Mouse (Mus musculus): Measurements from ENCODE around the gene Prdm11. TPM values are rescaled to one million over a fixed set of nuclear protein-coding genes. Genes with fewer than 3 reads are reported as not detected.
A peak's percentile ranks its signal among the peaks of the same experiment; 100 is the strongest.

Gene Prdm11
- polyA plus RNA-seq, 1 experiment from 2014 or later, result 0.76 TPM

- DNase-seq (ENCODE audit: low spot score) (no peak), ATAC-seq (no peak)
- no peaks in the 10 kb centered on the region for H3K36me3 ChIP-seq (ENCODE audit: control insufficient read depth, insufficient read depth, low read length)
- 89% methylated on average over 7 of the region's 7 CpGs for WGBS
- no peaks in the 10 kb centered on the region for H3K27me3 ChIP-seq (replicated peaks; ENCODE audit: control insufficient read depth, insufficient read depth, low read length)
- H3K4me2 ChIP-seq (ENCODE audit: low read length), result no peak overlapping the region
- no peak overlapping the region for H3K9ac ChIP-seq (ENCODE audit: low read length)
- H3K27ac ChIP-seq (ENCODE audit: low read depth, low read length), result no peak overlapping the region
- H3K4me3 ChIP-seq (ENCODE audit: low read depth, low read length), result no peak overlapping the region
- H3K4me1 ChIP-seq (ENCODE audit: control insufficient read depth, insufficient read depth, low read length), result peaks cover 7% of the 10 kb centered on the region; the same call in 1 of the 2 replicates
- H3K9me3 ChIP-seq (replicated peaks; ENCODE audit: control insufficient read depth, low read length), result no peaks in the 10 kb centered on the region
Observed at GRCm38 (mm10) chr2:93027713-93028112, 18.3 kb downstream of the Prdm11 start.

GRCm38 (mm10) chr2:93024431-93024830, 21.5 kb downstream of the Prdm11 start:
- Histone ChIP-seq H3K4me2 (ENCODE audit: low read length) (no peak overlapping the region), H3K4me1 (ENCODE audit: control insufficient read depth, insufficient read depth, low read length) (0 out of 2 replicates have a peak, but pooled peaks cover 2% of the 10 kb centered on the region), H3K4me3 (ENCODE audit: low read depth, low read length) (no peak overlapping the region), H3K27me3 (replicated peaks; ENCODE audit: control insufficient read depth, insufficient read depth, low read length) (no peaks in the 10 kb centered on the region), H3K27ac (ENCODE audit: low read depth, low read length) (no peak overlapping the region), H3K9me3 (replicated peaks; ENCODE audit: control insufficient read depth, low read length) (no peaks in the 10 kb centered on the region), H3K9ac (ENCODE audit: low read length) (no peak overlapping the region), H3K36me3 (ENCODE audit: control insufficient read depth, insufficient read depth, low read length) (no peaks in the 10 kb centered on the region)
- DNase-seq (ENCODE audit: low spot score) (no peak), ATAC-seq (no peak)
- 95% methylated on average over 3 of the region's 3 CpGs for WGBS

GRCm38 (mm10) chr2:93018854-93019253, 27.1 kb downstream of the Prdm11 start:
- Histone ChIP-seq H3K27me3 (replicated peaks; ENCODE audit: control insufficient read depth, insufficient read depth, low read length) (no peaks in the 10 kb centered on the region), H3K36me3 (ENCODE audit: control insufficient read depth, insufficient read depth, low read length) (no peaks in the 10 kb centered on the region), H3K9ac (ENCODE audit: low read length) (no peak overlapping the region), H3K27ac (ENCODE audit: low read depth, low read length) (no peak overlapping the region), H3K4me2 (ENCODE audit: low read length) (no peak overlapping the region), H3K4me1 (ENCODE audit: control insufficient read depth, insufficient read depth, low read length) (peaks cover 15% of the 10 kb centered on the region), H3K4me3 (ENCODE audit: low read depth, low read length) (no peak overlapping the region), H3K9me3 (replicated peaks; ENCODE audit: control insufficient read depth, low read length) (no peaks in the 10 kb centered on the region)
- 52% methylated on average over 5 of the region's 5 CpGs for WGBS
- DNase-seq (ENCODE audit: low spot score) (peak; percentile 69), ATAC-seq (no peak)

- no peak overlapping the region for H3K27ac ChIP-seq (ENCODE audit: low read depth, low read length)
- H3K27me3 ChIP-seq (replicated peaks; ENCODE audit: control insufficient read depth, insufficient read depth, low read length), result no peaks in the 10 kb centered on the region
- DNase-seq (ENCODE audit: low spot score) (no peak), ATAC-seq (no peak)
- peaks cover 15% of the 10 kb centered on the region for H3K4me1 ChIP-seq (ENCODE audit: control insufficient read depth, insufficient read depth, low read length)
- no peak overlapping the region for H3K4me3 ChIP-seq (ENCODE audit: low read depth, low read length)
- peaks cover 3% of the 10 kb centered on the region; the same call in 1 of the 2 replicates for H3K36me3 ChIP-seq (ENCODE audit: control insufficient read depth, insufficient read depth, low read length)
- H3K4me2 ChIP-seq (ENCODE audit: low read length), result no peak overlapping the region
- WGBS, result 87% methylated on average over 8 of the region's 8 CpGs
- no peak overlapping the region for H3K9ac ChIP-seq (ENCODE audit: low read length)
- no peaks in the 10 kb centered on the region for H3K9me3 ChIP-seq (replicated peaks; ENCODE audit: control insufficient read depth, low read length)
Observed at GRCm38 (mm10) chr2:93017151-93017550, 28.8 kb downstream of the Prdm11 start.

GRCm38 (mm10) chr2:93015041-93015440, 30.9 kb downstream of the Prdm11 start:
- DNase-seq (ENCODE audit: low spot score), result no peak
- Histone ChIP-seq H3K9ac (ENCODE audit: low read length) (peak overlapping the region; percentile 74), H3K36me3 (ENCODE audit: control insufficient read depth, insufficient read depth, low read length) (peaks cover 7% of the 10 kb centered on the region; the same call in 1 of the 2 replicates), H3K27me3 (replicated peaks; ENCODE audit: control insufficient read depth, insufficient read depth, low read length) (no peaks in the 10 kb centered on the region), H3K9me3 (replicated peaks; ENCODE audit: control insufficient read depth, low read length) (no peaks in the 10 kb centered on the region), H3K4me1 (ENCODE audit: control insufficient read depth, insufficient read depth, low read length) (peaks cover 15% of the 10 kb centered on the region), H3K4me3 (ENCODE audit: low read depth, low read length) (peak overlapping the region; percentile 55), H3K4me2 (ENCODE audit: low read length) (peak overlapping the region; percentile 98), H3K27ac (ENCODE audit: low read depth, low read length) (0 out of 2 replicates have a peak overlapping the region, but pooled peaks have one; percentile 44)
- ATAC-seq, result peak; percentile 43
- WGBS, result 2% methylated on average over 31 of the region's 40 CpGs

GRCm38 (mm10) chr2:93014093-93014937, 31.7 kb downstream of the Prdm11 start:
- WGBS, result 2% methylated on average over 44 of the region's 50 CpGs
- Histone ChIP-seq H3K4me3 (ENCODE audit: low read depth, low read length) (peak overlapping the region; percentile 55), H3K9ac (ENCODE audit: low read length) (peak overlapping the region; percentile 74), H3K27ac (ENCODE audit: low read depth, low read length) (peak overlapping the region; percentile 44; the same call in 1 of the 2 replicates), H3K36me3 (ENCODE audit: control insufficient read depth, insufficient read depth, low read length) (peaks cover 8% of the 10 kb centered on the region; the same call in 1 of the 2 replicates), H3K4me1 (ENCODE audit: control insufficient read depth, insufficient read depth, low read length) (peaks cover 15% of the 10 kb centered on the region), H3K27me3 (replicated peaks; ENCODE audit: control insufficient read depth, insufficient read depth, low read length) (no peaks in the 10 kb centered on the region), H3K9me3 (replicated peaks; ENCODE audit: control insufficient read depth, low read length) (no peaks in the 10 kb centered on the region), H3K4me2 (ENCODE audit: low read length) (peak overlapping the region; percentile 98)
- ATAC-seq (peak; percentile 88), DNase-seq (ENCODE audit: low spot score) (peak; percentile 48)

- Histone ChIP-seq H3K27me3 (replicated peaks; ENCODE audit: control insufficient read depth, insufficient read depth, low read length) (no peaks in the 10 kb centered on the region), H3K27ac (ENCODE audit: low read depth, low read length) (peak overlapping the region; percentile 44; the same call in 1 of the 2 replicates), H3K9ac (ENCODE audit: low read length) (no peak overlapping the region), H3K36me3 (ENCODE audit: control insufficient read depth, insufficient read depth, low read length) (peaks cover 13% of the 10 kb centered on the region; the same call in 1 of the 2 replicates), H3K4me2 (ENCODE audit: low read length) (peak overlapping the region; percentile 98; the same call in 1 of the 2 replicates), H3K4me3 (ENCODE audit: low read depth, low read length) (no peak overlapping the region), H3K9me3 (replicated peaks; ENCODE audit: control insufficient read depth, low read length) (no peaks in the 10 kb centered on the region), H3K4me1 (ENCODE audit: control insufficient read depth, insufficient read depth, low read length) (peaks cover 14% of the 10 kb centered on the region)
- WGBS, result 71% methylated on average over 8 of the region's 8 CpGs
- no peak for ATAC-seq
- no peak for DNase-seq (ENCODE audit: low spot score)
Observed at GRCm38 (mm10) chr2:93013415-93014092, 32.4 kb downstream of the Prdm11 start.

GRCm38 (mm10) chr2:93012976-93013375, 33.0 kb downstream of the Prdm11 start:
- no peak overlapping the region for H3K9ac ChIP-seq (ENCODE audit: low read length)
- no peak for ATAC-seq

More at GRCm38 (mm10) chr2:93012976-93013375, 33.0 kb downstream of the Prdm11 start:
- Histone ChIP-seq H3K9me3 (replicated peaks; ENCODE audit: control insufficient read depth, low read length) (no peaks in the 10 kb centered on the region), H3K4me2 (ENCODE audit: low read length) (no peak overlapping the region), H3K27me3 (replicated peaks; ENCODE audit: control insufficient read depth, insufficient read depth, low read length) (no peaks in the 10 kb centered on the region), H3K27ac (ENCODE audit: low read depth, low read length) (no peak overlapping the region), H3K4me3 (ENCODE audit: low read depth, low read length) (no peak overlapping the region), H3K4me1 (ENCODE audit: control insufficient read depth, insufficient read depth, low read length) (peaks cover 12% of the 10 kb centered on the region), H3K36me3 (ENCODE audit: control insufficient read depth, insufficient read depth, low read length) (peaks cover 13% of the 10 kb centered on the region; the same call in 1 of the 2 replicates)
- 95% methylated on average over 3 of the region's 3 CpGs for WGBS
- no peak for DNase-seq (ENCODE audit: low spot score)

All from forebrain, embryonic 14.5 days (tissue).